Mouse (Mus musculus): ENCODE data around the gene Rdx. TPM values are rescaled to one million over a fixed set of nuclear protein-coding genes. Genes with fewer than 3 reads are reported as not detected.

Rdx gene
- polyA plus RNA-seq, 1 experiment from 2014 or later = 76.0 TPM

DNA sequence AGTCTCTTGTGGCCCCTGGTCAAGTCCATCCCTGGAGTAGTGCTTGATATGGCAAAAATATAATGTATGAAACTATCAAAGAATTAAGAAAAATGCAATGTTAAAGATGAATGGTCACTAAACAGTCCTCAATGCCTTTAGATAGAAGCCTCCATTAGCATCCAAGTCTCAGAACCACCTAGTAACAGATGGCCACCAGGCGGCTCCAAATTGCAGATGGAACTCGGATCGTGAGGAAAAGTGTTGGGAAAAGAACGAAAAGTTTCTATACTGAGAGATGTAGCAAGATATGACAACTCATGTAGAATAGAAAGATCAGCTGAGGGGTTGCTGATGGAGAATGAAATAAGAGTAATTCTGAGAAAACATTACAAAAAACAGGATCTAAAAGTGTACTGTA lies 83.4 kb downstream of the Rdx start:
- 75% methylated on average over 4 of the region's 4 CpGs for WGBS
- H3K4me2 ChIP-seq = no peak overlapping the region

DNA sequence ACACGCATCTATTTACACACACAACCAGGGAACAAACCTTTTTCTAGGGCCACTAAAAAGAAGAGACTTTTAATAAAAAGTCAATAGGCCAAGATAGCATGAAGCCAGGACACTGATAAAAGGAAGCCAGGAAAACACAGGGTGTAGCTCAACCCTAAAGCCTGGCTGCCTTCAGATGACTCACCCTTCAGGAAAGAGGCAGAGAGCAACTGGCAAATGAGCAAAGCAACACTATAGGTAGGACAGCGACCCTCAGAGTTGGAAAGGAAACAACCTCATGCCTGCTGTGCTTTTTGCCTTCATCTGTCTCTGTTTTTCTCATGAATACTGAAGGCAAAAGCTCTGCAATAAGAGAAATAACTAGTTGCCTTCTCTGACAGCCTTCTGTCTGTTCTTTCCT lies 85.8 kb downstream of the Rdx start:
- ATAC-seq (replicated peaks) = no peak
- Histone ChIP-seq H3K4me2 (no peak overlapping the region), H3K27ac (no peak overlapping the region), H3K27me3 (replicated peaks) (no peaks in the 10 kb centered on the region), H3K4me3 (no peak overlapping the region), H3K36me3 (replicated peaks) (no peaks in the 10 kb centered on the region), H3K9me3 (no peaks in the 10 kb centered on the region), H3K9ac (no peak overlapping the region), H3K4me1 (peaks cover 3% of the 10 kb centered on the region; the same call in 1 of the 2 replicates)
- WGBS = 82% methylated on average over 2 of the region's 2 CpGs

More for the DNA sequence above, 83.4 kb downstream of the Rdx start:
- Histone ChIP-seq H3K36me3 (replicated peaks) (peaks cover 4% of the 10 kb centered on the region; the same call in 1 of the 2 replicates), H3K9me3 (no peaks in the 10 kb centered on the region), H3K27me3 (replicated peaks) (no peaks in the 10 kb centered on the region), H3K4me1 (peaks cover 3% of the 10 kb centered on the region; the same call in 1 of the 2 replicates), H3K4me3 (no peak overlapping the region), H3K9ac (no peak overlapping the region), H3K27ac (no peak overlapping the region)
- ATAC-seq (replicated peaks) = no peak

Small RNA genes within 50 kb of the gene (microRNA-seq; reads per million reads assigned to microRNA genes)
- not detected for gene Gm27686
- not detected for gene Mir6244

Other genes starting within 250 kb of the Rdx start
- 34.4 and 35.7 TPM in 2 replicates for gene Fdx1, start 83.6 kb upstream of the Rdx start, polyA plus RNA-seq (2015; fragmentation: Nextera tagmentation; extraction: Ambion mirVana)
- 6.0 and 6.4 TPM in 2 replicates for gene Zc3h12c, start 121.4 kb downstream of the Rdx start, polyA plus RNA-seq (2015; fragmentation: Nextera tagmentation; extraction: Ambion mirVana)